Mouse (Mus musculus): Measurements from ENCODE around the gene Luzp1. TPM values are rescaled to one million over a fixed set of nuclear protein-coding genes. Genes with fewer than 3 reads are reported as not detected.

The Luzp1 gene
- total RNA-seq, 2 experiments from 2014 or later = 55.7 to 57.1 TPM

GRCm38 (mm10) chr4:136526412-136526811 lies 56.9 kb downstream of the Luzp1 start:
- peak; percentile 62 to 78 for DNase-seq
- intact Hi-C loops (cut with DNase I) = loop anchor here (1.0 to 5.0 kb wide), 3 partner anchors 72 to 159 kb away; no protein-coding TSS in a partner anchor

- DNase-seq = no peak
- intact Hi-C loops (cut with DNase I) = no loop called here
Measured at GRCm38 (mm10) chr4:136545151-136545550, 75.6 kb downstream of the Luzp1 start.

- DNase-seq = no peak
- intact Hi-C loops (cut with DNase I) = no loop called here
Measured at GRCm38 (mm10) chr4:136546279-136547045, 76.9 kb downstream of the Luzp1 start.

- intact Hi-C loops (cut with DNase I) = no loop called here
- DNase-seq = no peak
Measured at GRCm38 (mm10) chr4:136547721-136548120, 78.2 kb downstream of the Luzp1 start.

GRCm38 (mm10) chr4:136548381-136548801 lies 78.8 kb downstream of the Luzp1 start:
- peak; percentile 19 to 37 for DNase-seq
- intact Hi-C loops (cut with DNase I) = no loop called here

GRCm38 (mm10) chr4:136553108-136553507 lies 83.5 kb downstream of the Luzp1 start:
- DNase-seq = no peak
- intact Hi-C loops (cut with DNase I) = no loop called here

- no peak for DNase-seq
- intact Hi-C loops (cut with DNase I) = no loop called here
Measured at GRCm38 (mm10) chr4:136557638-136558037, 88.1 kb downstream of the Luzp1 start.

- intact Hi-C loops (cut with DNase I) = no loop called here
- DNase-seq = no peak
Measured at GRCm38 (mm10) chr4:136559690-136560089, 90.1 kb downstream of the Luzp1 start.

- DNase-seq = no peak
- intact Hi-C loops (cut with DNase I) = no loop called here
Measured at GRCm38 (mm10) chr4:136560270-136560991, 90.9 kb downstream of the Luzp1 start.

- no peak for DNase-seq
- intact Hi-C loops (cut with DNase I) = no loop called here
Measured at GRCm38 (mm10) chr4:136562755-136563154, 93.2 kb downstream of the Luzp1 start.

GRCm38 (mm10) chr4:136568629-136569028 lies 99.1 kb downstream of the Luzp1 start:
- DNase-seq = no peak

GRCm38 (mm10) chr4:136569998-136570397 lies 100.4 kb downstream of the Luzp1 start:
- DNase-seq = no peak
- intact Hi-C loops (cut with DNase I) = loop anchor here (5.0 kb wide), 1 partner anchor 447 kb away; no protein-coding TSS in a partner anchor

More at GRCm38 (mm10) chr4:136568629-136569028, 99.1 kb downstream of the Luzp1 start:
- intact Hi-C loops (cut with DNase I) = loop anchor here (5.0 kb wide), 1 partner anchor 449 kb away; no protein-coding TSS in a partner anchor

- intact Hi-C loops (cut with DNase I) = no loop called here
- no peak for DNase-seq
Measured at GRCm38 (mm10) chr4:136581885-136582284, 112.3 kb downstream of the Luzp1 start.

- DNase-seq = no peak
- intact Hi-C loops (cut with DNase I) = no loop called here
Measured at GRCm38 (mm10) chr4:136587221-136587827, 117.8 kb downstream of the Luzp1 start.

GRCm38 (mm10) chr4:136588003-136588402 lies 118.4 kb downstream of the Luzp1 start:
- intact Hi-C loops (cut with DNase I) = no loop called here
- DNase-seq = no peak

GRCm38 (mm10) chr4:136592111-136592510 lies 122.5 kb downstream of the Luzp1 start:
- no peak for DNase-seq
- intact Hi-C loops (cut with DNase I) = no loop called here

- intact Hi-C loops (cut with DNase I) = no loop called here
- no peak for DNase-seq
Measured at GRCm38 (mm10) chr4:136594006-136594405, 124.4 kb downstream of the Luzp1 start.

- DNase-seq = no peak
- intact Hi-C loops (cut with DNase I) = no loop called here
Measured at GRCm38 (mm10) chr4:136595221-136595620, 125.7 kb downstream of the Luzp1 start.

- no peak for DNase-seq
- intact Hi-C loops (cut with DNase I) = no loop called here
Measured at GRCm38 (mm10) chr4:136598268-136598876, 128.8 kb downstream of the Luzp1 start.

- no peak for DNase-seq
- intact Hi-C loops (cut with DNase I) = loop anchor here (5.0 to 10.0 kb wide), 2 partner anchors 143 to 545 kb away; partner anchors contain the start of gene Rpl11
Measured at GRCm38 (mm10) chr4:136599869-136600268, 130.3 kb downstream of the Luzp1 start.
